Mouse (Mus musculus): ENCODE results near the gene Cuta.

DNA sequence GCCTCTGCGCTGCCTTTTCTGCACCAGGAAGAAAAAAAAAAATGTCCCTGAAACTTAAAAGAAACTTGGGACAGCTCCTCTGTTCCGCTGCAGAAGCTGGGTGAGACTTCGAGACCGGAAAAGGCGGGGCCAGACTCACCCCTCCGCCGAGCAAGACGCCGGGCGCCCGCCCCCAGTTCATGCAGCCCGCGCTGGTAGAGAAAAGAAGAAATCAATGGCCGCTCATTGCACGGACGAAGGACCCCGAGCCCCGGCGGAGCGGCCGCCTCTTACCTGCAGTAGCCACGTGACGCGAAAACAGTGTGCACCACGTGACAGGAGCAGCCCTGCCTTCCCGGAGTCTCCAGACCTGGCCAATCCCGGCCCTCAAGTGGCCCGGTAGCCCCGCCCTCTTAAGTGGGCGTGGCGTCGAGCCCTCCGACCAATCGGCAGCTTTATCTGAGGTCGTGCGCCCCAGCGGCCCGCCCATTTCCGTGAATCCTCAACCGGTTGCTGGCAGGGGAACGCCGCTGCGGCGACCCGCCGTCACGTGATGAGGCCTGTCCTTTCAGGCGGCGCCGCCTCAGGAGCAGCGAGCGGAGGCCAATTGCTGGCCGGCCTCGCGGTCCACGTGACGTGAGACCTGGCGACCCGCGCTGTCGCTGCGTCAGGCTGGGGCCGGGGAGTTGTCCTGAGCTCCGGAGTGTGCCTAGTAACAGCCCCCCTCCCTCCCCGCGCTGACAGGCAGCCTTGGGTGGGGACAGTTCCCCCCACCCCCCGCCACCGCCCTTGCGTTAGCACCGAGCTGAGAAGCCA lies at the start of gene Cuta:
- no peak for TF ChIP-seq REST (IDR thresholded peaks at IDR 0.05; ENCODE audit: insufficient read depth, insufficient read length)
- TF ChIP-seq MAX (IDR thresholded peaks at IDR 0.05; ENCODE audit: low read depth), result no peak
- TF ChIP-seq USF1 (IDR thresholded peaks at IDR 0.05; ENCODE audit: low read depth), result peak; percentile 95
- TF ChIP-seq POLR2A (IDR thresholded peaks at IDR 0.05; ENCODE audit: insufficient read length, low read depth), result peak; percentile 91
- no peak for TF ChIP-seq E2F4 (IDR thresholded peaks at IDR 0.05; ENCODE audit: insufficient read depth)
- no peak for TF ChIP-seq MYOG (IDR thresholded peaks at IDR 0.05; ENCODE audit: control insufficient read depth in 1 of 3, insufficient read depth in 1 of 3, insufficient read length in 2 of 3, low read depth in 2 of 3)
- no peak for TF ChIP-seq CEBPB (IDR thresholded peaks at IDR 0.05; ENCODE audit: insufficient read depth, poor library complexity, severe bottlenecking)
- TF ChIP-seq TCF12 (IDR thresholded peaks at IDR 0.05; ENCODE audit: insufficient read depth, poor library complexity, severe bottlenecking), result no peak
